ENCODE assay signal across 13 mouse cellular contexts in genomic region chr16:25959929-25960328, GRCm38 (mm10).
DNase-seq lines count a peak whose midpoint lies in the region; ATAC-seq and TF ChIP-seq lines count a peak whose summit lies in the region.
"Had no signal": no experiment of that assay in that cellular context is flagged by ENCODE, and none has a peak within 500 bp of the region (broad histone marks: within the 10 kb centered on the region; RNA-seq: fewer than 3 reads in every experiment).

No protein-coding gene starts in this region.

- no peak overlapping the region for H3K9ac ChIP-seq in forebrain, embryonic 14.5 days (ENCODE audit: low read length)
- no peak overlapping the region for H3K9ac ChIP-seq in forebrain, embryonic 12.5 days
- no peak overlapping the region for H3K9ac ChIP-seq in forebrain, embryonic 16.5 days (replicated peaks; ENCODE audit: low read depth, low read length)
- H3K9ac ChIP-seq in midbrain, postnatal 0 days (replicated peaks; ENCODE audit: low read length, poor library complexity, severe bottlenecking): no peak overlapping the region
- H3K9ac ChIP-seq: embryonic facial prominence, embryonic 12.5 days had no signal

- no peak overlapping the region for H3K27ac ChIP-seq in forebrain, embryonic 14.5 days (ENCODE audit: low read depth, low read length)
- no peak overlapping the region for H3K27ac ChIP-seq in forebrain, embryonic 12.5 days
- H3K27ac ChIP-seq in forebrain, embryonic 16.5 days (ENCODE audit: low read length): no peak overlapping the region
- H3K27ac ChIP-seq in midbrain, postnatal 0 days (ENCODE audit: low read depth, low read length): no peak overlapping the region
- H3K27ac ChIP-seq: embryonic facial prominence, embryonic 10.5 days; embryonic facial prominence, embryonic 12.5 days had no signal

- TF ChIP-seq POLR2A in brain, embryonic 14.5 days (IDR thresholded peaks at IDR 0.05; ENCODE audit: borderline replicate concordance, extremely low read depth, insufficient read depth, insufficient read length, poor library complexity, severe bottlenecking): no peak

- H3K4me3 ChIP-seq in forebrain, embryonic 14.5 days (ENCODE audit: low read depth, low read length): no peak overlapping the region
- H3K4me3 ChIP-seq in forebrain, embryonic 12.5 days (replicated peaks): no peak overlapping the region
- H3K4me3 ChIP-seq in forebrain, embryonic 16.5 days (replicated peaks; ENCODE audit: low read length): no peak overlapping the region
- H3K4me3 ChIP-seq in midbrain, postnatal 0 days (ENCODE audit: low read depth, low read length): no peak overlapping the region
- H3K4me3 ChIP-seq: embryonic facial prominence, embryonic 10.5 days; embryonic facial prominence, embryonic 12.5 days had no signal

- no peak for DNase-seq in forebrain, embryonic 14.5 days (ENCODE audit: low spot score)
- peak; percentile 45 for DNase-seq in brain, embryonic 14.5 days (ENCODE audit: low read depth)
- no peak for DNase-seq in midbrain, postnatal 0 days (ENCODE audit: low spot score)
- no peak for DNase-seq in thymus, postnatal 0 days (ENCODE audit: low spot score)
- DNase-seq: adrenal gland, adult 2 months; adrenal gland, postnatal 10 days; adrenal gland, postnatal 25 days; cerebellum, adult 11-12 months; cerebellum, adult 9-10 months had no signal

- peak; percentile 66; the same call in 1 of the 2 replicates for ATAC-seq in forebrain, embryonic 14.5 days
- ATAC-seq in forebrain, embryonic 12.5 days (ENCODE audit: low FRiP score): no peak
- peak; percentile 49 for ATAC-seq in forebrain, embryonic 16.5 days
- no peak for ATAC-seq in midbrain, postnatal 0 days (ENCODE audit: low FRiP score)

- 55% methylated on average over 5 of the region's 5 CpGs for WGBS in forebrain, embryonic 14.5 days
- WGBS in forebrain, embryonic 12.5 days: 80% methylated on average over 5 of the region's 5 CpGs
- 53% methylated on average over 5 of the region's 5 CpGs for WGBS in forebrain, embryonic 16.5 days
- 94% methylated on average over 5 of the region's 5 CpGs for WGBS in midbrain, postnatal 0 days

- no peaks in the 10 kb centered on the region for H3K4me1 ChIP-seq in forebrain, embryonic 14.5 days (ENCODE audit: control insufficient read depth, insufficient read depth, low read length)
- H3K4me1 ChIP-seq in forebrain, embryonic 12.5 days: no peaks in the 10 kb centered on the region
- H3K4me1 ChIP-seq in forebrain, embryonic 16.5 days (replicated peaks; ENCODE audit: control insufficient read depth, insufficient read depth, low read length): peaks cover 5% of the 10 kb centered on the region; the same call in 1 of the 2 replicates
- H3K4me1 ChIP-seq in midbrain, postnatal 0 days (ENCODE audit: insufficient read depth, low read length): no peaks in the 10 kb centered on the region

- no peak overlapping the region for H3K4me2 ChIP-seq in forebrain, embryonic 14.5 days (ENCODE audit: low read length)
- no peak overlapping the region for H3K4me2 ChIP-seq in forebrain, embryonic 12.5 days
- no peak overlapping the region for H3K4me2 ChIP-seq in forebrain, embryonic 16.5 days (ENCODE audit: low read length)
- no peak overlapping the region for H3K4me2 ChIP-seq in midbrain, postnatal 0 days (ENCODE audit: low read depth, low read length, poor library complexity, severe bottlenecking)
- H3K4me2 ChIP-seq: embryonic facial prominence, embryonic 12.5 days had no signal

- TF ChIP-seq CTCF in brain, embryonic 14.5 days (IDR thresholded peaks at IDR 0.05; ENCODE audit: borderline replicate concordance, extremely low read depth, insufficient read depth, insufficient read length): no peak
- no peak for TF ChIP-seq CTCF in midbrain, postnatal 0 days (IDR thresholded peaks at IDR 0.05)

- no peaks in the 10 kb centered on the region for H3K27me3 ChIP-seq in forebrain, embryonic 14.5 days (replicated peaks; ENCODE audit: control insufficient read depth, insufficient read depth, low read length)
- H3K27me3 ChIP-seq in forebrain, embryonic 12.5 days: no peaks in the 10 kb centered on the region
- no peaks in the 10 kb centered on the region for H3K27me3 ChIP-seq in forebrain, embryonic 16.5 days (replicated peaks; ENCODE audit: control insufficient read depth, insufficient read depth, low read length)
- H3K27me3 ChIP-seq in midbrain, postnatal 0 days (ENCODE audit: insufficient read depth, low read length): no peaks in the 10 kb centered on the region
- H3K27me3 ChIP-seq: embryonic facial prominence, embryonic 12.5 days had no signal

- no peaks in the 10 kb centered on the region for H3K36me3 ChIP-seq in forebrain, embryonic 14.5 days (ENCODE audit: control insufficient read depth, insufficient read depth, low read length)
- no peaks in the 10 kb centered on the region for H3K36me3 ChIP-seq in forebrain, embryonic 12.5 days (replicated peaks)
- no peaks in the 10 kb centered on the region for H3K36me3 ChIP-seq in forebrain, embryonic 16.5 days (ENCODE audit: control insufficient read depth, insufficient read depth)
- H3K36me3 ChIP-seq in midbrain, postnatal 0 days (ENCODE audit: insufficient read depth, low read length): no peaks in the 10 kb centered on the region
- H3K36me3 ChIP-seq: embryonic facial prominence, embryonic 10.5 days had no signal

- H3K9me3 ChIP-seq in forebrain, embryonic 14.5 days (replicated peaks; ENCODE audit: control insufficient read depth, low read length): no peaks in the 10 kb centered on the region
- H3K9me3 ChIP-seq in forebrain, embryonic 12.5 days: no peaks in the 10 kb centered on the region
- no peaks in the 10 kb centered on the region for H3K9me3 ChIP-seq in forebrain, embryonic 16.5 days (ENCODE audit: control insufficient read depth, low read length)
- H3K9me3 ChIP-seq in midbrain, postnatal 0 days (ENCODE audit: low read length): no peaks in the 10 kb centered on the region
- H3K9me3 ChIP-seq: embryonic facial prominence, embryonic 10.5 days; embryonic facial prominence, embryonic 12.5 days had no signal

Comparison
In these comparisons a context has a peak if more than half of its experiments do, and no peak if none do; other contexts are left out.
1. ATAC-seq: peak in forebrain, embryonic 14.5 days (single experiment) and forebrain, embryonic 16.5 days (single experiment); none in forebrain, embryonic 12.5 days (single experiment) and midbrain, postnatal 0 days (single experiment).